8 mouse cellular contexts compared by ENCODE assay signal in genomic region chr6:29397575-29397974, GRCm38 (mm10). TPM values are rescaled to one million over a fixed set of nuclear protein-coding genes. Genes with fewer than 3 reads are reported as not detected.
DNase-seq lines count a peak whose midpoint lies in the region; ATAC-seq and TF ChIP-seq lines count a peak whose summit lies in the region.

No protein-coding gene starts in this region.

- no peak for TF ChIP-seq CTCF in E14TG2a.4 (conservative IDR thresholded peaks at IDR 0.05; ENCODE audit: low read length)

- peak overlapping the region; percentile 63; the same call in 1 of the 2 replicates for H3K9ac ChIP-seq in ES-E14 (ENCODE audit: insufficient read depth, low read depth, low read length, poor library complexity, severe bottlenecking)
- peak overlapping the region; percentile 78 for H3K9ac ChIP-seq in embryonic facial prominence, embryonic 13.5 days
- H3K9ac ChIP-seq in midbrain, embryonic 15.5 days: no peak overlapping the region; the same call in 1 of the 2 replicates

- intact Hi-C loops in gastrocnemius, postnatal 14 days (cut with DNase I; ENCODE audit: low total_unique reads): loop anchor here (5.0 kb wide), 1 partner anchor 75 kb away; the partner anchor contains the start of gene Atp6v1fnb

- H3K36me3 ChIP-seq in E14TG2a.4 (ENCODE audit: insufficient read depth, low read length) (0 out of 2 replicates have a peak, but pooled peaks cover 4% of the 10 kb centered on the region), ES-E14 (ENCODE audit: control insufficient read depth, insufficient read depth, low read length, poor library complexity, severe bottlenecking) (peaks cover 4% of the 10 kb centered on the region; the same call in 1 of the 2 replicates)
- H3K36me3 ChIP-seq in embryonic facial prominence, embryonic 13.5 days: peaks cover 8% of the 10 kb centered on the region; the same call in 1 of the 2 replicates
- no peaks in the 10 kb centered on the region for H3K36me3 ChIP-seq in midbrain, embryonic 15.5 days (replicated peaks)

- no peak for DNase-seq in ES-E14 (ENCODE audit: low read depth, low spot score)
- DNase-seq in kidney, postnatal 14 days: peak; percentile 16
- DNase-seq in gastrocnemius, postnatal 14 days: no peak
- DNase-seq in T-cell, adult 2 months (ENCODE audit: low spot score): no peak
- DNase-seq in urinary bladder, adult 2 months (ENCODE audit: low spot score): no peak

- peaks cover 47% of the 10 kb centered on the region for H3K27me3 ChIP-seq in E14TG2a.4 (ENCODE audit: insufficient read depth, low read length)
- H3K27me3 ChIP-seq in embryonic facial prominence, embryonic 13.5 days: peaks cover 24% of the 10 kb centered on the region
- peaks cover 11% of the 10 kb centered on the region; the same call in 1 of the 2 replicates for H3K27me3 ChIP-seq in midbrain, embryonic 15.5 days (replicated peaks)

- H3K4me1 ChIP-seq in E14TG2a.4 (replicated peaks; ENCODE audit: low read depth, low read length): peaks cover 67% of the 10 kb centered on the region
- peaks cover 13% of the 10 kb centered on the region in 2 experiments for H3K4me1 ChIP-seq in ES-E14 (ENCODE audit: control insufficient read depth in 2 of 2, insufficient read depth in 2 of 2, low read length in 2 of 2, poor library complexity in 1 of 2)
- H3K4me1 ChIP-seq in embryonic facial prominence, embryonic 13.5 days: peaks cover 17% of the 10 kb centered on the region
- peaks cover 17% of the 10 kb centered on the region for H3K4me1 ChIP-seq in midbrain, embryonic 15.5 days

- ATAC-seq in embryonic facial prominence, embryonic 13.5 days (ENCODE audit: insufficient number of reproducible peaks, insufficient read depth, low FRiP score, low TSS enrichment, low read depth): peak; percentile 50; the same call in 1 of the 2 replicates
- ATAC-seq in midbrain, embryonic 15.5 days (replicated peaks): 0 out of 2 replicates have a peak, but pooled peaks have one; percentile 24

- 7% methylated on average over 6 of the region's 6 CpGs for WGBS in embryonic facial prominence, embryonic 13.5 days
- WGBS in midbrain, embryonic 15.5 days: 5% methylated on average over 6 of the region's 6 CpGs

- no peak overlapping the region for H3K27ac ChIP-seq in ES-E14 (ENCODE audit: insufficient read depth, low read depth, low read length, poor library complexity, severe bottlenecking)
- peak overlapping the region; percentile 73 for H3K27ac ChIP-seq in embryonic facial prominence, embryonic 13.5 days
- 0 out of 2 replicates have a peak overlapping the region, but pooled peaks have one; percentile 73 for H3K27ac ChIP-seq in midbrain, embryonic 15.5 days

- in situ Hi-C loops in ES-E14 (cut with MboI; ENCODE audit: low sequenced_read_pairs in 2 of 2, unreplicated experiment in 2 of 2): no loop called here

- H3K4me2 ChIP-seq in embryonic facial prominence, embryonic 13.5 days: peak overlapping the region; percentile 89
- peak overlapping the region; percentile 89 for H3K4me2 ChIP-seq in midbrain, embryonic 15.5 days

- H3K9me3 ChIP-seq in E14TG2a.4 (ENCODE audit: low read length): no peaks in the 10 kb centered on the region
- no peaks in the 10 kb centered on the region for H3K9me3 ChIP-seq in ES-E14 (ENCODE audit: control insufficient read depth, insufficient read depth, low read depth, low read length)
- no peaks in the 10 kb centered on the region for H3K9me3 ChIP-seq in embryonic facial prominence, embryonic 13.5 days
- no peaks in the 10 kb centered on the region for H3K9me3 ChIP-seq in midbrain, embryonic 15.5 days

- peak overlapping the region; percentile 86 for H3K4me3 ChIP-seq in E14TG2a.4 (replicated peaks; ENCODE audit: low read length)
- peak overlapping the region; percentile 87 to 91 for H3K4me3 ChIP-seq in ES-E14 (ENCODE audit: insufficient read depth in 1 of 2, low read depth in 1 of 2, low read length in 2 of 2, poor library complexity in 1 of 2, severe bottlenecking in 1 of 2)
- peak overlapping the region; percentile 68 for H3K4me3 ChIP-seq in embryonic facial prominence, embryonic 13.5 days
- peak overlapping the region; percentile 80 for H3K4me3 ChIP-seq in midbrain, embryonic 15.5 days

TF ChIP-seq in ES-E14, 5 proteins besides CTCF, POLR2A, EP300 and RAD21:
- TF ChIP-seq ZC3H11A (IDR thresholded peaks at IDR 0.05; ENCODE audit: borderline replicate concordance, low read depth, low read length) (no peak), ZNF384 (IDR thresholded peaks at IDR 0.05; ENCODE audit: low read depth, low read length) (no peak), MAFK (IDR thresholded peaks at IDR 0.05; ENCODE audit: insufficient read depth, low read depth, low read length) (no peak), CHD2 (IDR thresholded peaks at IDR 0.05; ENCODE audit: low read depth, low read length) (no peak), HCFC1 (IDR thresholded peaks at IDR 0.05; ENCODE audit: borderline replicate concordance, insufficient read depth, low read length) (no peak)

RNA-seq across cellular contexts. Expression of gene Ccdc136, which starts 1.5 kb away (rescaled TPM):
- total RNA-seq in ES-E14 (2012; rRNA removed): 10.5 and 18.2 TPM in 2 replicates
- 20.2 and 30.7 TPM in 2 replicates for polyA plus RNA-seq in embryonic facial prominence, embryonic 13.5 days (2015; fragmentation: Nextera tagmentation; extraction: Ambion mirVana)
- 36.9 and 40.5 TPM in 2 replicates for polyA plus RNA-seq in midbrain, embryonic 15.5 days (2015; fragmentation: Nextera tagmentation; extraction: Ambion mirVana)
- total RNA-seq in gastrocnemius, postnatal 14 days (2021): 10 to 100 TPM in 1 of 2 experiments, 1 to 10 TPM in 1; 9.6 to 13.2 TPM
- 19.7 and 29.6 TPM in 2 replicates for polyA plus RNA-seq in urinary bladder, adult 2 months (2012; rRNA removed)

RNA-seq across cellular contexts. Expression of gene Opn1sw, which starts 9.3 kb away (rescaled TPM):
- total RNA-seq in ES-E14 (2012; rRNA removed): 0.11 and 0.13 TPM in 2 replicates
- polyA plus RNA-seq in embryonic facial prominence, embryonic 13.5 days (2015; fragmentation: Nextera tagmentation; extraction: Ambion mirVana): 0.70 and 1.0 TPM in 2 replicates
- 0.28 and 0.54 TPM in 2 replicates for polyA plus RNA-seq in midbrain, embryonic 15.5 days (2015; fragmentation: Nextera tagmentation; extraction: Ambion mirVana)
- total RNA-seq in gastrocnemius, postnatal 14 days (2021): under 1 TPM; 0.09 to 0.14 TPM
- 9.3 and 11.3 TPM in 2 replicates for polyA plus RNA-seq in urinary bladder, adult 2 months (2012; rRNA removed)

RNA-seq across cellular contexts. Expression of gene Flnc, which starts 35.5 kb away (rescaled TPM):
- total RNA-seq in ES-E14 (2012; rRNA removed): 64.9 and 86.4 TPM in 2 replicates
- 11.3 and 12.2 TPM in 2 replicates for polyA plus RNA-seq in embryonic facial prominence, embryonic 13.5 days (2015; fragmentation: Nextera tagmentation; extraction: Ambion mirVana)
- 3.3 and 3.4 TPM in 2 replicates for polyA plus RNA-seq in midbrain, embryonic 15.5 days (2015; fragmentation: Nextera tagmentation; extraction: Ambion mirVana)
- total RNA-seq in gastrocnemius, postnatal 14 days (2021): 100 to 1,000 TPM; 267 to 438 TPM
- polyA plus RNA-seq in urinary bladder, adult 2 months (2012; rRNA removed): 40.8 and 75.6 TPM in 2 replicates

RNA-seq across cellular contexts. Expression of gene Calu, which starts 49.7 kb away (rescaled TPM):
- total RNA-seq in ES-E14 (2012; rRNA removed): 321 and 408 TPM in 2 replicates
- polyA plus RNA-seq in embryonic facial prominence, embryonic 13.5 days (2015; fragmentation: Nextera tagmentation; extraction: Ambion mirVana): 378 and 449 TPM in 2 replicates
- polyA plus RNA-seq in midbrain, embryonic 15.5 days (2015; fragmentation: Nextera tagmentation; extraction: Ambion mirVana): 154 and 156 TPM in 2 replicates
- total RNA-seq in gastrocnemius, postnatal 14 days (2021): 100 to 1,000 TPM; 121 to 131 TPM
- polyA plus RNA-seq in urinary bladder, adult 2 months (2012; rRNA removed): 274 and 306 TPM in 2 replicates
